Mouse (Mus musculus): ENCODE results near the gene Ang6. TPM values are rescaled to one million over a fixed set of nuclear protein-coding genes. Genes with fewer than 3 reads are reported as not detected.
"Not testable (repeated sequence)": the region's sequence is repeated elsewhere in the genome, so short reads cannot be mapped to it uniquely, and the experiment has no call there.

The Ang6 gene
- total RNA-seq (2012; rRNA removed) (not detected in 2 replicates), total RNA-seq (2014; rRNA removed) (not detected in 2 replicates), polyA plus RNA-seq (2012; ENCODE audit: insufficient read length, low read depth) (not detected in 2 replicates)

DNA sequence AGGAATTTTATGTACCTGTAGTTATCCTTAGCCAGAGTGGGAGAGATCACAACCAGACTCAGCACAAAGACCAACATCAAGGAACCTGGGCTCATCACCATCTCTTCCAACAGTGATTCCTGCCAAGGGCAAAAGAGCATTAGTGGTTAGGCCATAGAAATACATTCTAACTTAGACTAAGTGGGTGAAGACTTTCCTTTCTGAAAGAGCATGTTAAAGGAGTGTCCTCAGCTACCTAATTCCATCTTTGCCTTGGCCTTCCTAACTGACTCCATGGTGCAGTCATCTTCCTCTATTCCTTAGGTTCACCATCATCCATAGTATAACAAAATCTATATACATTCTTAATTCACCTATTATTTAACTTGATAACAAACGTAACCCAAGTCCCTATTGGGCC lies at the start of gene Ang6:
Gene Ang6, minus strand, starts transcription at position 101 of the 400 bp plus-strand sequence.
- H3K9ac ChIP-seq (ENCODE audit: insufficient read depth, low read depth) = no peak within 1 kb of the TSS
- in situ Hi-C loops (cut with MboI; ENCODE audit: low pct_ligation_motif_present, low pct_unique_long_range_greater_than_20kb, low sequenced_read_pairs) = no loop called here
- no peak within 1 kb of the TSS for H3K4me2 ChIP-seq (ENCODE audit: insufficient read depth, low read depth, poor library complexity, severe bottlenecking)
- no peak for TF ChIP-seq ETS1 (conservative IDR thresholded peaks at IDR 0.05; ENCODE audit: low read depth, low read length)
- TF ChIP-seq MAFK (IDR thresholded peaks at IDR 0.05; ENCODE audit: insufficient replicate concordance, low read length) = no peak
- no peak for TF ChIP-seq USF2 (conservative IDR thresholded peaks at IDR 0.05; ENCODE audit: low read depth, low read length)
- no peak for TF ChIP-seq EP300 (IDR thresholded peaks at IDR 0.05; ENCODE audit: low read length)
- no peak for TF ChIP-seq SMC3 (IDR thresholded peaks at IDR 0.05; ENCODE audit: low read depth, low read length)
- no peak for TF ChIP-seq BHLHE40 (IDR thresholded peaks at IDR 0.05; ENCODE audit: low read depth, low read length)
- no peak within 1 kb of the TSS for H3K4me3 ChIP-seq (replicated peaks in 1 of 3; ENCODE audit: low read depth in 2 of 3, low read length in 2 of 3, poor library complexity in 1 of 3)
- H3K27ac ChIP-seq (ENCODE audit: insufficient read depth, low read depth) = no peak within 1 kb of the TSS
- H3K36me3 ChIP-seq (replicated peaks in 1 of 2; ENCODE audit: control insufficient read depth in 1 of 2, insufficient read depth in 1 of 2, low read length in 1 of 2) = no peaks in the 10 kb centered on the region
- no peaks in the 10 kb centered on the region for H3K4me1 ChIP-seq (ENCODE audit: control insufficient read depth in 1 of 2, insufficient read depth in 2 of 2)
- H3K79me2 ChIP-seq (replicated peaks; ENCODE audit: control insufficient read depth, extremely low read depth, insufficient read depth, poor library complexity, severe bottlenecking) = no peaks in the 10 kb centered on the region
- H3K9me3 ChIP-seq (replicated peaks; ENCODE audit: low read length) = no peaks in the 10 kb centered on the region
- DNase-seq (ENCODE audit: extremely low read depth) = no peak
- dilution Hi-C loops (cut with MboI; ENCODE audit: extremely low pct_ligation_motif_present, extremely low pct_unique_long_range_greater_than_20kb, low sequenced_read_pairs) = no loop called here
- H3K27me3 ChIP-seq (replicated peaks) = no peaks in the 10 kb centered on the region

DNA sequence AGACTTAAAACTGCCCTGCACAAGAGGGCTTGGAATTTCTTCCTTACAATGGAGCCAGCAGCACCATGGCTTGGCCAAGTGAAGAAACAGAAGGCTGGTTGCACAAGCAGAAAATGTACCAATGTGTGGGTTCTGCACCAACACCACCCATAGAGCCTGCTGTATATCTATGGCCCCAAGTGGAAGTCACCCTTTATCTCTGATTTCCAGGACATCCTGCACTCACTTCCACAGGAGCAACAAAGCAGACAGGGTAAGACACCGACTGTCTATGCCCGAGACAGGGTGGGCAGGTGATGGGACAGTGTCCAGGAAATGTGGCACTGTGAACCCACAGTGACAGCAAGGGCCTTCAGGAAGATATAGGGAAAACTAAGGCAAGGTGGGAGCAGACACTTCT lies 44.5 kb upstream of the Ang6 start:
- H3K4me2 ChIP-seq (ENCODE audit: insufficient read depth, low read depth, poor library complexity, severe bottlenecking); DNase-seq (ENCODE audit: extremely low read depth); H3K79me2 ChIP-seq (replicated peaks; ENCODE audit: control insufficient read depth, extremely low read depth, insufficient read depth, poor library complexity, severe bottlenecking); H3K36me3 ChIP-seq (replicated peaks in 1 of 2; ENCODE audit: control insufficient read depth in 1 of 2, insufficient read depth in 1 of 2, low read length in 1 of 2); H3K4me3 ChIP-seq (replicated peaks in 1 of 3; ENCODE audit: low read depth in 2 of 3, low read length in 2 of 3, poor library complexity in 1 of 3); H3K9me3 ChIP-seq (replicated peaks; ENCODE audit: low read length); H3K4me1 ChIP-seq (ENCODE audit: control insufficient read depth in 1 of 2, insufficient read depth in 2 of 2); H3K27ac ChIP-seq (ENCODE audit: insufficient read depth, low read depth); in situ Hi-C loops (cut with MboI; ENCODE audit: low pct_ligation_motif_present, low pct_unique_long_range_greater_than_20kb, low sequenced_read_pairs); H3K27me3 ChIP-seq (replicated peaks); dilution Hi-C loops (cut with MboI; ENCODE audit: extremely low pct_ligation_motif_present, extremely low pct_unique_long_range_greater_than_20kb, low sequenced_read_pairs); H3K9ac ChIP-seq (ENCODE audit: insufficient read depth, low read depth): not testable (repeated sequence)

DNA sequence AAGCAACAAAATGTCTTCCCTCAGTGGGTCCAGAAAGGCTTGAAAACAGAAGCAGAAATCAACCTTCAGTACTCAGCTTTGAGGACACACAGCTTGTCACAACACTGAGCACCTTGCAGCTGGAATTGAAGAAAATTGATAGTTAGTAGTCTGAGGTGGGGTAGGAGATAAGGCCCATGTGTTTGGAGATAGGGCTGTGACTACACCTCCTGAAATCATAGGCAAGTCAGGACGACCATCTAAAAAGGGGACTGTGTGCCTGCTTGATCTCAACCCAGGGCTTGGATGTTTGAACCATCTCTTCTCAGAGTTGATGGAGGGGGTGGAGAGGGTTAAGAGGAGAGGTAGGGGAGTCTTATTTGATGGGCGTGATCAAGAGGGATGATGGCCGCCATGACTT lies 29.8 kb upstream of the Ang6 start:
- H3K27ac ChIP-seq (ENCODE audit: insufficient read depth, low read depth); DNase-seq (ENCODE audit: extremely low read depth); in situ Hi-C loops (cut with MboI; ENCODE audit: low pct_ligation_motif_present, low pct_unique_long_range_greater_than_20kb, low sequenced_read_pairs); H3K9me3 ChIP-seq (replicated peaks; ENCODE audit: low read length); H3K4me3 ChIP-seq (replicated peaks in 1 of 3; ENCODE audit: low read depth in 2 of 3, low read length in 2 of 3, poor library complexity in 1 of 3); dilution Hi-C loops (cut with MboI; ENCODE audit: extremely low pct_ligation_motif_present, extremely low pct_unique_long_range_greater_than_20kb, low sequenced_read_pairs); H3K9ac ChIP-seq (ENCODE audit: insufficient read depth, low read depth); H3K27me3 ChIP-seq (replicated peaks); H3K36me3 ChIP-seq (replicated peaks in 1 of 2; ENCODE audit: control insufficient read depth in 1 of 2, insufficient read depth in 1 of 2, low read length in 1 of 2); H3K79me2 ChIP-seq (replicated peaks; ENCODE audit: control insufficient read depth, extremely low read depth, insufficient read depth, poor library complexity, severe bottlenecking); H3K4me1 ChIP-seq (ENCODE audit: control insufficient read depth in 1 of 2, insufficient read depth in 2 of 2); H3K4me2 ChIP-seq (ENCODE audit: insufficient read depth, low read depth, poor library complexity, severe bottlenecking): not testable (repeated sequence)

DNA sequence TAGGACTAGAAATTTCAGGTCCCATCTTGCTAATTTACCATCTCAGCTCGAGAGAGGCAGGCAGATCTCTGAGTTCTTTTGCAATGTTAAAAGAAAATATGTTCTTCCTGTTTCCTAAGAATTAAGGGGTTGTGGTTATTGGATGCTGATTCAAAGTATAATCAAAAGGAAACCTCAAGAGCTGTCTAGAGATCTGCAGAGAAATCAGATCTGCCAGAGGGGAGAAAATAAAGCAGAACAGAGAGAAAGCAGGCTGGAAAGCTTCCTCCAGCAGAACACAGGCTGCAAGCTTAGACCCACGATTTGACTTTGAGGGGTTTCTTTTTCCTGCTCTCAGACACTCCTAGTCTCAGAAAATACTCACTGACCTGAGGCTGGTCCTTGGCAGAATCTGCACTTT lies 7.6 kb upstream of the Ang6 start:
- H3K9ac ChIP-seq (ENCODE audit: insufficient read depth, low read depth); DNase-seq (ENCODE audit: extremely low read depth); H3K9me3 ChIP-seq (replicated peaks; ENCODE audit: low read length); H3K4me2 ChIP-seq (ENCODE audit: insufficient read depth, low read depth, poor library complexity, severe bottlenecking); H3K27me3 ChIP-seq (replicated peaks); H3K4me1 ChIP-seq (ENCODE audit: control insufficient read depth in 1 of 2, insufficient read depth in 2 of 2); H3K27ac ChIP-seq (ENCODE audit: insufficient read depth, low read depth); H3K4me3 ChIP-seq (replicated peaks in 1 of 3; ENCODE audit: low read depth in 2 of 3, low read length in 2 of 3, poor library complexity in 1 of 3); H3K36me3 ChIP-seq (replicated peaks in 1 of 2; ENCODE audit: control insufficient read depth in 1 of 2, insufficient read depth in 1 of 2, low read length in 1 of 2); H3K79me2 ChIP-seq (replicated peaks; ENCODE audit: control insufficient read depth, extremely low read depth, insufficient read depth, poor library complexity, severe bottlenecking); dilution Hi-C loops (cut with MboI; ENCODE audit: extremely low pct_ligation_motif_present, extremely low pct_unique_long_range_greater_than_20kb, low sequenced_read_pairs); in situ Hi-C loops (cut with MboI; ENCODE audit: low pct_ligation_motif_present, low pct_unique_long_range_greater_than_20kb, low sequenced_read_pairs): not testable (repeated sequence)

DNA sequence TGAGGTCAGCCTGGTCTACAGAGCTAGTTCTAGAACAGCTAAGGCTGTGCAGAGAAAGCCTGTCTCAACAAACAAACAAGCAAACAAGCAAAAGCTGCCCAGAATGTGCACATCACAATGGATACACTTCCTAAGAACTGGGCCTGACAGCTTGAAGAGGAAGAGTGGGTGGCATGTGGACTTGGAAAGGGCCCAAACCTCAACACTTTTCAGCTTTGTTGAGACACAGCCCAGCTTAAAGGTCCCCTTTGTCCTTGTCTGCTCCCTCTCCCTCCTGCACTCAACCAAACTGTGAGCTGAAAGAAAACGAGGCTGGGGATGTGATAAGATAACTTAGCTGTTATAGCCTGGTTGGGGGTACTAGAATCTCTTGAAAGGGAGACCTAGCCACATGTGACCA lies 6.0 kb upstream of the Ang6 start:
- H3K4me2 ChIP-seq (ENCODE audit: insufficient read depth, low read depth, poor library complexity, severe bottlenecking); H3K27me3 ChIP-seq (replicated peaks); in situ Hi-C loops (cut with MboI; ENCODE audit: low pct_ligation_motif_present, low pct_unique_long_range_greater_than_20kb, low sequenced_read_pairs); H3K9ac ChIP-seq (ENCODE audit: insufficient read depth, low read depth); H3K4me3 ChIP-seq (replicated peaks in 1 of 3; ENCODE audit: low read depth in 2 of 3, low read length in 2 of 3, poor library complexity in 1 of 3); H3K36me3 ChIP-seq (replicated peaks in 1 of 2; ENCODE audit: control insufficient read depth in 1 of 2, insufficient read depth in 1 of 2, low read length in 1 of 2); H3K4me1 ChIP-seq (ENCODE audit: control insufficient read depth in 1 of 2, insufficient read depth in 2 of 2); H3K27ac ChIP-seq (ENCODE audit: insufficient read depth, low read depth); DNase-seq (ENCODE audit: extremely low read depth); H3K9me3 ChIP-seq (replicated peaks; ENCODE audit: low read length); dilution Hi-C loops (cut with MboI; ENCODE audit: extremely low pct_ligation_motif_present, extremely low pct_unique_long_range_greater_than_20kb, low sequenced_read_pairs); H3K79me2 ChIP-seq (replicated peaks; ENCODE audit: control insufficient read depth, extremely low read depth, insufficient read depth, poor library complexity, severe bottlenecking): not testable (repeated sequence)

Data from CH12.LX (cell line).